Mouse (Mus musculus) CH12.LX (cell line): ENCODE results near the gene Cacnb3. TPM values are rescaled to one million over a fixed set of nuclear protein-coding genes. Genes with fewer than 3 reads are reported as not detected.

Experiments
- DNase-seq: peaks from one replicate; pipeline ENCODE4 v3.0.0-alpha.2; 2013; ENCODE audit errors: extremely low read depth
- H3K27ac ChIP-seq: 2 replicates; pipeline ENCODE4 v1.5.1; 2012; ENCODE audit warnings: low read depth, mild to moderate bottlenecking, control low read depth, moderate library complexity; ENCODE audit not compliant: insufficient read depth
- H3K27me3 ChIP-seq: replicated peaks from 2 replicates; pipeline ENCODE3; 2012; ENCODE audit warnings: inconsistent platforms
- H3K36me3 ChIP-seq, 2 experiments: replicated peaks in 1 of 2; 2 replicates each; pipeline versions ENCODE3 to v1.6.1; 2012; ENCODE audit warnings: inconsistent platforms in 1 of 2, low read length in 1 of 2, mild to moderate bottlenecking in 1 of 2, mixed read lengths in 1 of 2, moderate library complexity in 1 of 2; ENCODE audit not compliant: control insufficient read depth in 1 of 2, insufficient read depth in 1 of 2
- H3K4me1 ChIP-seq, 2 experiments: 2 replicates each; pipeline ENCODE4 v1.6.1; 2012; ENCODE audit warnings: inconsistent platforms in 1 of 2, moderate library complexity in 1 of 2; ENCODE audit not compliant: insufficient read depth in 2 of 2, control insufficient read depth in 1 of 2
- H3K4me2 ChIP-seq: 2 replicates; pipeline ENCODE4 v1.6.1; 2012; ENCODE audit warnings: low read depth, mild to moderate bottlenecking, control low read depth; ENCODE audit not compliant: poor library complexity, insufficient read depth, severe bottlenecking
- H3K4me3 ChIP-seq, 3 experiments: fragments of 150-350 bp in 1 of 3; sonication (generic) in 1 of 3; replicated peaks in 1 of 3; 2 replicates each; pipeline versions ENCODE3 to v1.5.1; 2011 to 2012; ENCODE audit warnings: low read depth in 2 of 3, low read length in 2 of 3, mild to moderate bottlenecking in 2 of 3, moderate library complexity in 2 of 3, control low read depth in 1 of 3, improper control_type of control experiment in 1 of 3, inconsistent platforms in 1 of 3, mixed read lengths in 1 of 3; ENCODE audit not compliant: poor library complexity in 1 of 3
- H3K79me2 ChIP-seq: replicated peaks from 2 replicates; pipeline ENCODE4 v1.6.1; 2012; ENCODE audit warnings: mild to moderate bottlenecking, moderate library complexity; ENCODE audit not compliant: control insufficient read depth, poor library complexity, insufficient read depth, severe bottlenecking; ENCODE audit errors: extremely low read depth
- H3K9ac ChIP-seq: 2 replicates; pipeline ENCODE4 v1.6.1; 2012; ENCODE audit warnings: low read depth, mild to moderate bottlenecking, control low read depth, moderate library complexity; ENCODE audit not compliant: insufficient read depth
- H3K9me3 ChIP-seq: replicated peaks from 2 replicates; pipeline ENCODE3; 2012; ENCODE audit warnings: low read length, inconsistent platforms, mixed read lengths
- BHLHE40 ChIP-seq: IDR thresholded peaks from 2 replicates; pipeline ENCODE4 v1.6.1; 2011; ENCODE audit warnings: mild to moderate bottlenecking, low read depth, low read length, improper control_type of control experiment
- CTCF ChIP-seq, 2 experiments: IDR thresholded peaks in 1 of 2; conservative IDR thresholded peaks in 1 of 2; 2 replicates each; pipeline ENCODE4 v1.5.1; 2011 to 2012; ENCODE audit warnings: low read depth in 2 of 2, low read length in 2 of 2, improper control_type of control experiment in 1 of 2, inconsistent platforms in 1 of 2, mild to moderate bottlenecking in 1 of 2, moderate library complexity in 1 of 2
- ELF1 ChIP-seq: IDR thresholded peaks from 2 replicates; pipeline ENCODE4 v1.6.1; 2014; ENCODE audit warnings: low read depth, mild to moderate bottlenecking, inconsistent platforms, low read length, improper control_type of control experiment
- JUN ChIP-seq: IDR thresholded peaks from 2 replicates; pipeline ENCODE4 v1.6.1; 2011; ENCODE audit warnings: low read depth, mild to moderate bottlenecking, low read length, improper control_type of control experiment, moderate library complexity; ENCODE audit not compliant: insufficient read depth
- MYC ChIP-seq: IDR thresholded peaks from 2 replicates; pipeline ENCODE4 v1.6.1; 2011; ENCODE audit warnings: low read depth, mild to moderate bottlenecking, improper control_type of control experiment, low read length
- NRF1 ChIP-seq: IDR thresholded peaks from 2 replicates; pipeline ENCODE4 v1.6.1; 2014; ENCODE audit warnings: low read depth, mild to moderate bottlenecking, inconsistent platforms, low read length, improper control_type of control experiment, moderate library complexity
- RAD21 ChIP-seq: IDR thresholded peaks from 2 replicates; pipeline ENCODE4 v1.6.1; 2011; ENCODE audit warnings: low read depth, mild to moderate bottlenecking, low read length, improper control_type of control experiment, moderate library complexity
- SMC3 ChIP-seq: IDR thresholded peaks from 2 replicates; pipeline ENCODE4 v1.6.1; 2011; ENCODE audit warnings: low read depth, low read length, improper control_type of control experiment
- USF1 ChIP-seq: IDR thresholded peaks from 2 replicates; pipeline ENCODE4 v1.6.1; 2014; ENCODE audit warnings: low read depth, mild to moderate bottlenecking, inconsistent platforms, low read length, improper control_type of control experiment
- ZMIZ1 ChIP-seq: IDR thresholded peaks from 2 replicates; pipeline ENCODE4 v1.6.1; 2012; ENCODE audit warnings: low read depth, mild to moderate bottlenecking, inconsistent platforms, low read length, improper control_type of control experiment
- ZNF384 ChIP-seq: IDR thresholded peaks from 2 replicates; pipeline ENCODE4 v1.6.1; 2012; ENCODE audit warnings: low read depth, low read length, improper control_type of control experiment, inconsistent platforms
- dilution Hi-C: fragments of 300-500 bp; cut with MboI; formaldehyde crosslinking; loops from 2 replicates; pipeline ENCODE4 v1.14.3; 2020; ENCODE audit warnings: low sequenced_read_pairs; ENCODE audit not compliant: extremely low pct_unique_long_range_greater_than_20kb, extremely low pct_ligation_motif_present
- in situ Hi-C: fragments of 300-500 bp; cut with MboI; formaldehyde crosslinking; loops from 3 replicates; pipeline ENCODE4 v1.14.3; 2019; ENCODE audit warnings: low sequenced_read_pairs, low pct_ligation_motif_present, low pct_unique_long_range_greater_than_20kb, mixed read lengths
- polyA plus RNA-seq: library from polyadenylated mRNA; unstranded; fragments of >175 nt; gene quantifications from 2 replicates; pipeline ENCODE4 v1.2.1, GENCODE M21; 2012; ENCODE audit warnings: low read depth; ENCODE audit not compliant: insufficient read length
- total RNA-seq, 2 experiments: library from RNA; depleted of rRNA; stranded (reverse); fragments of 300-350 nt in 1 of 2; fragments of >200 nt in 1 of 2; gene quantifications; 2 replicates each; pipeline ENCODE4 v1.2.3; 2012 to 2014

Cacnb3 gene
- total and polyA plus RNA-seq, 3 experiments: 2.5 to 7.0 (median 4.3) TPM

DNA sequence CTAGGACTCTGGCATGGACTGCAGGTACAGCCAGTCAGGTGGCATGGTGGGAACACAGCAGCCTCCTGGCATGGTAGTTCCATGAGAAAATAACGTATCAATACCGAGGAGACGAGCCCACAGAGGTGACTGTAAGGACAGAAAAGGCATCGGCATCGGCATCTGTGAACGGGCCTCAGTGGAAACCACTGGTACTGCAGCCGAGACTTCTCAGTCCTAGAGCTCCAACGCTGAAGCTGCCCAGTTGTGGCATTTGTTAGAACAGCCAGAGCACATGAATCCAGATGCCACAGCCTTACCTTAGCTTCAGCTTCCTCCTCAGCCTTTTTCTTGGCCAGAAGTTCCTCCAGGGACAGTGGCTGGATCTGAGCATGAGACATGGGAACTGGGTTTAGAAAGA, 21.5 kb downstream of the Cacnb3 start:
- no peak overlapping the region for H3K4me2 ChIP-seq
- no peaks in the 10 kb centered on the region for H3K9me3 ChIP-seq
- dilution Hi-C loops (no loop called here), in situ Hi-C loops (no loop called here)
- no peak overlapping the region for H3K27ac ChIP-seq
- no peak for DNase-seq
- peaks cover 85 to 97% of the 10 kb centered on the region in 2 experiments for H3K36me3 ChIP-seq
- no peak for TF ChIP-seq ZMIZ1
- no peak for TF ChIP-seq USF1
- TF ChIP-seq SMC3: no peak
- no peaks in the 10 kb centered on the region for H3K79me2 ChIP-seq
- no peaks in the 10 kb centered on the region for H3K27me3 ChIP-seq
- no peak overlapping the region for H3K9ac ChIP-seq
- H3K4me1 ChIP-seq: no peaks in the 10 kb centered on the region
- no peak overlapping the region for H3K4me3 ChIP-seq

DNA sequence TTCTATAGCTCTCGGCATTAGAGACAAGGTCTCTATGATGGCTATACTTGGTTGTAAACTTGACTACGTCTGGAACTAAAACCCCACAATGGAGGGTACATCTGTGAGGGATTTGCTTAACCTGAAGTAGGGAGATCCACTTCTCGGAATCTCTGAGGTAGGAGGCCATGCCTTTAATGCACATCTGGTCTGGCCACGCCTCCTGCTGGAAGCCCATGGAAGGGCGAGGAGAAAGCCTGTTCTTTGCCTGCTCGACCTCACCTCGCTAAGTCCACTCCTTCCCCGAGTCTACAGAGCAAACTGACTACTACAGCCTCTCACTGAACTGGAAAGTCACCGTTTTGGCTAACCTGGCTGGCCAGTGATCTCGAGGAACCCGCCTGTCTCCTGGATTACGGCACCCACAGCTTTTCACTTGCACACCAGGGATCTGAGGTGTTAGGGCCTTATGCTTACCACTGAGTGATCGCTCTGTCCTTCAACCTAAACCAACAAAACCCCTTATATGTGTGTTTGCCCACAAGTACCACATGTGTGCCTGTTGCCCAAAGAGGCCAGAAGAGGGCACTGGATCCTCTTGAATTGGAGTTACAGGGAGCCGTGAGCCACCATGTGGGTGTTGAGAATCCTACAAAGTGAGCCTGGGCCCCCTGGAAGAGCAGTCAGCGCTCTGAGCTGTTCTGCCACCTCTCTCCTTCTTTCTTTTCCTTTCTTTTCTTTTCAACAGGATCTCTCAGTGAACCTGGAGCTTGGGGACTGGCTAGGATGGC, 26.5 kb downstream of the Cacnb3 start:
- no peak for DNase-seq
- dilution Hi-C loops (no loop called here), in situ Hi-C loops (no loop called here)
- Histone ChIP-seq H3K4me2 (no peak overlapping the region), H3K36me3 (peaks cover 65 to 86% of the 10 kb centered on the region in 2 experiments), H3K4me3 (no peak overlapping the region), H3K4me1 (peaks cover 7 to 11% of the 10 kb centered on the region in 2 experiments), H3K27me3 (no peaks in the 10 kb centered on the region), H3K9ac (no peak overlapping the region), H3K27ac (no peak overlapping the region), H3K9me3 (peaks cover 7% of the 10 kb centered on the region), H3K79me2 (peaks cover 27% of the 10 kb centered on the region)
- TF ChIP-seq CTCF (conservative IDR thresholded peaks at IDR 0.05 in 1 of 2, IDR thresholded peaks at IDR 0.05 in 1 of 2; ENCODE audit: low read depth in 2 of 2, low read length in 2 of 2) (peak in 1 of 2 experiments; percentile 44; a peak in 2 of 4 replicates), RAD21 (peak; percentile 3), JUN (no peak)

DNA sequence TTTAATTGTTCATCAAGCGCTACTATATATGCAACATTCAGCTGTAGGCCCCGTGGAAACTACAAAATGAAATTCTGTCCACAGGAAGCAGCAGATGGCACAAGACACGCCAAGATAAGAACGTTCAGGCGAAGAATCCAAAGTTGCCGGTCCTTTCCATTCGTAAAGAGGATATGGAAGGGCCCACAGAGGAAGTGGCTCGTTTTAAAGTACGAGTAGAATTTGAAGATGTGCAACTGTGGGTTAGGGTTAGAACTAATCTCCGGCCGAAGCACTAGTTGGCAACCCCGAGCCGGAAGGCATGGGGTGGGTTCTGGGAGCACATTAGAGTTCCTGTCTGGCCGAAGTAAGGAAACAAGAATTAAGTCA, 31.5 kb downstream of the Cacnb3 start:
- H3K9ac ChIP-seq: peak overlapping the region; percentile 98
- peak overlapping the region; percentile 82 for H3K27ac ChIP-seq
- H3K36me3 ChIP-seq: peaks cover 27 to 37% of the 10 kb centered on the region in 2 experiments
- TF ChIP-seq ZNF384: no peak
- TF ChIP-seq RAD21: no peak
- TF ChIP-seq MYC: 0 out of 2 replicates have a peak, but pooled peaks have one; percentile 33
- no peak for TF ChIP-seq ELF1
- no peak for TF ChIP-seq BHLHE40
- TF ChIP-seq NRF1: no peak
- peak overlapping the region; percentile 80 for H3K4me2 ChIP-seq
- peak; percentile 70 for DNase-seq
- peaks cover 7 to 20% of the 10 kb centered on the region in 2 experiments for H3K4me1 ChIP-seq
- dilution Hi-C loops (no loop called here), in situ Hi-C loops (no loop called here)
- peaks cover 31% of the 10 kb centered on the region for H3K79me2 ChIP-seq
- H3K9me3 ChIP-seq: peaks cover 7% of the 10 kb centered on the region
- H3K4me3 ChIP-seq: peak overlapping the region; percentile 84 to 92 (median 88)
- H3K27me3 ChIP-seq: no peaks in the 10 kb centered on the region
